Mouse (Mus musculus) forebrain, embryonic 14.5 days (tissue): ENCODE data around the gene Nup107. TPM values are rescaled to one million over a fixed set of nuclear protein-coding genes. Genes with fewer than 3 reads are reported as not detected.

Source experiments
- ATAC-seq: fragments of 200-750 bp; cut with Nextera tagmentation; 2 replicates; pipeline ENCODE4 v1.8.0; 2017; ENCODE audit warnings: mild to moderate bottlenecking, moderate library complexity
- DNase-seq: peaks from one replicate; pipeline ENCODE4 v3.0.0-alpha.2; 2015; ENCODE audit warnings: low spot score
- H3K27ac ChIP-seq: fragments of 300-500 bp; sonication (generic); 2 replicates; pipeline ENCODE4 v1.5.1; 2014; ENCODE audit warnings: low read depth, mild to moderate bottlenecking, control low read depth, low read length, moderate library complexity
- H3K27me3 ChIP-seq: fragments of 300-500 bp; sonication (generic); replicated peaks from 2 replicates; pipeline ENCODE4 v1.6.1; 2014; ENCODE audit warnings: low read length, control low read depth, mixed read lengths; ENCODE audit not compliant: control insufficient read depth, insufficient read depth
- H3K36me3 ChIP-seq: fragments of 300-500 bp; sonication (generic); 2 replicates; pipeline ENCODE4 v1.6.1; 2014; ENCODE audit warnings: low read length, control low read depth; ENCODE audit not compliant: control insufficient read depth, insufficient read depth
- H3K4me1 ChIP-seq: fragments of 300-500 bp; sonication (generic); 2 replicates; pipeline ENCODE4 v1.6.1; 2014; ENCODE audit warnings: antibody characterized with exemption, low read length, control low read depth; ENCODE audit not compliant: control insufficient read depth, insufficient read depth
- H3K4me2 ChIP-seq: fragments of 300-500 bp; sonication (generic); 2 replicates; pipeline ENCODE4 v1.6.1; 2014; ENCODE audit warnings: mild to moderate bottlenecking, control low read depth, low read length
- H3K4me3 ChIP-seq: fragments of 300-500 bp; sonication (generic); 2 replicates; pipeline ENCODE4 v1.5.1; 2014; ENCODE audit warnings: low read depth, low read length, control low read depth
- H3K9ac ChIP-seq: fragments of 300-500 bp; sonication (generic); 2 replicates; pipeline ENCODE4 v1.6.1; 2014; ENCODE audit warnings: mild to moderate bottlenecking, low read length, control low read depth, moderate library complexity
- H3K9me3 ChIP-seq: fragments of 300-500 bp; sonication (generic); replicated peaks from 2 replicates; pipeline ENCODE4 v1.6.1; 2016; ENCODE audit warnings: low read length, control low read depth, mixed read lengths; ENCODE audit not compliant: control insufficient read depth
- WGBS: fragments of 180-500 bp; shearing (Covaris S2); extraction: QIAGEN DNeasy Blood & Tissue Kit; methylation state at CpG from one replicate; pipeline ENCODE4 v1.1.7; 2014; 5-methylcytosine and 5-hydroxymethylcytosine counted together
- polyA plus RNA-seq: library from polyadenylated mRNA; unstranded; fragments of >200 nt; fragmentation: Nextera tagmentation; extraction: Ambion mirVana; gene quantifications from 2 replicates; pipeline ENCODE4 v1.2.1, GENCODE M21; 2014

The Nup107 gene
- polyA plus RNA-seq, 1 experiment from 2014 or later, result 68.7 TPM

- Histone ChIP-seq H3K4me1 (no peaks in the 10 kb centered on the region), H3K4me3 (no peak overlapping the region), H3K27me3 (no peaks in the 10 kb centered on the region), H3K27ac (no peak overlapping the region), H3K9me3 (no peaks in the 10 kb centered on the region), H3K4me2 (no peak overlapping the region), H3K9ac (no peak overlapping the region), H3K36me3 (peaks cover 31% of the 10 kb centered on the region)
- ATAC-seq, result no peak
- no peak for DNase-seq
- 96% methylated on average over 8 of the region's 8 CpGs for WGBS
Observed at GRCm38 (mm10) chr10:117811555-117811954, 19.1 kb upstream of the Nup107 start.

DNA sequence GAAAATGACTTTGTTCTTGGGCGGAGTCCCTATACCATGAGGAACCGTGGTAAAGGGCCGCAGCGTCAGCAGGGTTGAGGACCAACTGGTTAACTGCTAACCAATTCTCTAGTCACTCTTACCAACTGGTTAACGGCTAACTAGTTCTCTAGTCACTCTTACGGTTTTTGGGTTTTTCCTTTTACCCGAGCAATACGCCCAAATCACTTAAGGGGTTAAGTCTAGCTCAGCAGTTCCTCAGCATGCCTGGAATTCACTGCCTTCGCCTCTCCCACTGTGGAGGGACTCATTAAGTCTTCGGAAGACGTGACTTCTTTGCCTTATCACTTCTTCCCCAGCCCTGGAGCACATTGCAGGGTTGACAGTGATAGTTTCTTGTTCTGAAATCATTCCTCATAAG is 18.0 kb upstream of the Nup107 start:
- no peaks in the 10 kb centered on the region for H3K9me3 ChIP-seq
- no peaks in the 10 kb centered on the region for H3K27me3 ChIP-seq
- no peak for DNase-seq
- no peak overlapping the region for H3K9ac ChIP-seq
- no peak for ATAC-seq
- H3K36me3 ChIP-seq, result peaks cover 21% of the 10 kb centered on the region
- no peak overlapping the region for H3K4me2 ChIP-seq
- no peak overlapping the region for H3K4me3 ChIP-seq
- H3K27ac ChIP-seq, result no peak overlapping the region
- WGBS, result 81% methylated on average over 11 of the region's 11 CpGs
- H3K4me1 ChIP-seq, result no peaks in the 10 kb centered on the region

GRCm38 (mm10) chr10:117808068-117808467 is 15.6 kb upstream of the Nup107 start:
- ATAC-seq (no peak), DNase-seq (no peak)
- Histone ChIP-seq H3K9me3 (no peaks in the 10 kb centered on the region), H3K9ac (no peak overlapping the region), H3K4me2 (no peak overlapping the region), H3K27me3 (no peaks in the 10 kb centered on the region), H3K4me3 (no peak overlapping the region), H3K4me1 (no peaks in the 10 kb centered on the region), H3K36me3 (peaks cover 5% of the 10 kb centered on the region), H3K27ac (no peak overlapping the region)
- WGBS, result 90% methylated on average over 6 of the region's 6 CpGs

- ATAC-seq (no peak), DNase-seq (no peak)
- Histone ChIP-seq H3K4me1 (no peaks in the 10 kb centered on the region), H3K9ac (no peak overlapping the region), H3K27ac (no peak overlapping the region), H3K27me3 (no peaks in the 10 kb centered on the region), H3K36me3 (no peaks in the 10 kb centered on the region), H3K4me2 (no peak overlapping the region), H3K9me3 (no peaks in the 10 kb centered on the region), H3K4me3 (no peak overlapping the region)
- WGBS, result 59% methylated on average over 9 of the region's 9 CpGs
Observed at GRCm38 (mm10) chr10:117805919-117806318, 13.4 kb upstream of the Nup107 start.

DNA sequence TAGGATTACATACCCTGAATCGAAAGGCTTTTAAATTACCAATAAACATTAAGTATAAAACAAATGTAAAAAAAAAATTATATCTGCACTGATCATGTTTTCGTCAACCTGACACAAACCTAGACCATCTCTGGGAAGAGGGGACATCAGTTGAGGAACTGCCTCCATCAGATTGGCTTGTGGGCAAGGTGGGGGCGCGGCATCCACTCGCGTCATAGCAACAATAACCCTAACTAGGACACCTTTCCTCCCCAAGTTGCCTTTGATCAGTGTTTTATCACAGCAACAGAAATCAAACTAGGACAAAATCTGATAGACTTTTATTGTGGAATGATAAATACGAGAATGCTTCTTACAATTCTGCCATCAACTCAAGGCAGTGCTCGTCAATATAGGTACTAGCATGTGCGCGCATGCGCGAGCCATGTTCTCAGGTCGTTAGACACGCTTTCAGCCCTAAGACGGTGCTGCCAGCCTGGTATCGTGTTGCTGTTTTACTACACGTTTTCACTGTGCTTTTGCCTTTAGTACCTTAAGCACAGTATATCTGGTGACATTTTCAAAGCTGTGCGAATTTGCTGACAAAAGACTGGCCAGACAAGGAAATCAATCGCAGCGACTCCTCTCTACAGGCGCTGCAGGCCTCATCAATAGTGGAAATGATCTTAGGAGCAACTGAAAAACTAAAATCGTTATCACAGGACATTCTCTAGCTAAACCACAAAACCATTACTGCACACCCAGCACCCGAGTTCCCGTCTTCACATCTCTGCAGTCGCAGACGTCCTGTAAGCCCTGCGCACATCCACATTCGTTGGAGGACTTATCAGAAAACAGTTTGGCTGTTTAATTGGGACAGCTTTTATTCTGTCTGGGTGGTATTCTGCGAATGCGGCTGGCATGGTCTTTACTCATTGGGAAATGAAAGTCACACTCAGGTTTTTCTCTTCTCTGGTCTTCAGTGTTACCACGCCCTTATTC is 11.7 kb upstream of the Nup107 start:
- H3K27ac ChIP-seq, result no peak overlapping the region
- no peak overlapping the region for H3K4me2 ChIP-seq
- no peaks in the 10 kb centered on the region for H3K9me3 ChIP-seq
- H3K36me3 ChIP-seq, result no peaks in the 10 kb centered on the region
- H3K9ac ChIP-seq, result no peak overlapping the region
- WGBS, result 90% methylated on average over 31 of the region's 31 CpGs
- H3K4me3 ChIP-seq, result no peak overlapping the region
- ATAC-seq, result no peak
- H3K27me3 ChIP-seq, result no peaks in the 10 kb centered on the region
- H3K4me1 ChIP-seq, result no peaks in the 10 kb centered on the region
- DNase-seq, result no peak

DNA sequence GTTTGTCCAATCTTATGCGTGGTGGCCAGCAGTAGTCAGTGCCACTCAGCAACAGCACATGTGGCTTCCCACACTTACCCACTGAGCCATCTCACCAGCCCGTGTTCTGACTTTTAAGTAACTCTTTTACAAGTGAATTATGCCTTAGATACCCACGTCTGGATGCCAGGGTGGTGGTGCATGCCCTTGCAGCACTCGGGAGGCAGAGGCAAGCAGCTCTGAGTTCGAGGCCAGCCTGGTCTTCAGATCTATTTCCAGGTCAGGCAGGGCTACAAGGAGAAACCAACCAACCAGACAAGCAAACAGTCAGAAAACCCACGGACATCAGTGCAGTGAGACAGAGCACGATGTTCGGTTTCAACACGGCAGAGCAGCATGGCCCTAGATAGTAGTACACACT is 9.4 kb upstream of the Nup107 start:
- H3K4me2 ChIP-seq, result no peak overlapping the region
- no peak for ATAC-seq
- 94% methylated on average over 9 of the region's 9 CpGs for WGBS

DNA sequence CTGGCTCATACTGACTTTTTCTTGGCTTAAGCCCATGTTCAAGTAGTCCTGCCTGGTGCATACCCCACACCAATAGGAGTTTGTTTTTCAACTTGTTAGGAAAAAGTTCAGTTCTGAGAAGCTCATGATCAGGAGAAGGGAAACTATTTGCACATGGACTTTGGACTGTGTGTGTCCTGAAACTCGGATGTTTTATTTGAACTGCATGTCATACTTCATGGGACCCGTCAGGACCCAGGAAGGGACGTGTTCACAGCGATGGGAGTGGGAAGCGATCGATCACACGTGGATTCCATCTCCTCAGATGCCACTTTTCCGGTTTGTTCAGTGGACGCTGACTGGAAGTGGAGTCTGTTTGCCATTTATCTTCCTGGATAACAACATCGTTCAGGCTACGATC is 7.3 kb upstream of the Nup107 start:
- Histone ChIP-seq H3K9me3 (no peaks in the 10 kb centered on the region), H3K36me3 (no peaks in the 10 kb centered on the region), H3K27me3 (no peaks in the 10 kb centered on the region), H3K4me2 (no peak overlapping the region), H3K4me1 (no peaks in the 10 kb centered on the region), H3K9ac (no peak overlapping the region), H3K4me3 (no peak overlapping the region), H3K27ac (no peak overlapping the region)
- 92% methylated on average over 11 of the region's 11 CpGs for WGBS
- ATAC-seq (no peak), DNase-seq (no peak)

More for the DNA sequence above, 9.4 kb upstream of the Nup107 start:
- no peak for DNase-seq
- Histone ChIP-seq H3K9me3 (no peaks in the 10 kb centered on the region), H3K9ac (no peak overlapping the region), H3K4me1 (no peaks in the 10 kb centered on the region), H3K27me3 (no peaks in the 10 kb centered on the region), H3K36me3 (no peaks in the 10 kb centered on the region), H3K27ac (no peak overlapping the region), H3K4me3 (no peak overlapping the region)

DNA sequence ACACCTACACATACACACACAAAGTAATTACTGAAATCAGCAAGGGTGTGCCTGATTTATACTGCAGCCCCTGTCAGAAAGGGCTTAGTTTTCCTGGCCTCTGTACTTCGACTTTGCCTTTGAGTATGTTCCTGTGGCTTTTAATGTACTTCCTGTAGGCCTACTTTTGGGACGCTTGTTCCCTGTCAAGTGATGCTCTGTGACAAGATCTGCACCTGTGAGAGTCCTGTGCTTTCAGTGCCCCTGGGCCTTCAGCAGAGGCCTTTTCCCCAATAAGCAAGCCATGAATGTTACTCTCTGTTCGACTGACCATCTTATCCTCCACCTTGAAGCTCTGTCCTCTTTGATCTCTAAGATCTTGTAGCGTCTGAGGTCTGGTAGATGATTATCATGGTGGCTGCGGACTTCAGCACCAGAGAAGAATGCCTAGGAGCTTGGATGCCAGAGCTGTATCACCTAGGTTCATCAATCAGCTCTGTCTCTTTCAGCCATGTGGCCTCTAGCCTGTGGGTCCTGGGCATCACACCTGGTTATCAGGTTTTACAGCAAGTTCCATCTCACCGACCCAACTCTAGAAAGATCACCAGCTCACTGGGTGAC is 6.0 kb upstream of the Nup107 start:
- no peak overlapping the region for H3K27ac ChIP-seq
- H3K4me2 ChIP-seq, result no peak overlapping the region
- no peaks in the 10 kb centered on the region for H3K27me3 ChIP-seq
- DNase-seq, result no peak
- H3K4me3 ChIP-seq, result no peak overlapping the region
- H3K9me3 ChIP-seq, result no peaks in the 10 kb centered on the region
- ATAC-seq, result no peak
- no peaks in the 10 kb centered on the region for H3K4me1 ChIP-seq
- H3K36me3 ChIP-seq, result no peaks in the 10 kb centered on the region
- H3K9ac ChIP-seq, result no peak overlapping the region
- 85% methylated on average over 6 of the region's 6 CpGs for WGBS

DNA sequence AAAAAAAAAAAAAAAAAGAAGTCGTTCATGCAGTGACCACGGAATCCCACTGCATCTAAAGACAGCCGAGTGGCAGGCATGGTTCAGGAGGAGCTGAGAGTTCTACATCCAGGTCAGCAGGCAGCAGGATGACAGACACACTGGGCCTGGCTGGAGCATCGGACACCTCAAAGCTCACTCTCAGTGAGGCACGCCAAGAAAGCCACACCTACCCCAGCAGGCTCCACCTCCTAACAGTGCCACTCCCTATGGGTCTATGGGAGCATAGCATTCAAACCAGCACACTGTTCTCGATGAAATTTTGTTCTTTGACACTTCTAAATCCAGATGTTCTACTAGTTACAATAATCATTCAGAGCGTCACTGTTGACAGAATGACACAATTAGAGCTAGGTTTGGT is 5.2 kb upstream of the Nup107 start:
- no peaks in the 10 kb centered on the region for H3K27me3 ChIP-seq
- WGBS, result 76% methylated on average over 7 of the region's 7 CpGs
- no peak overlapping the region for H3K4me3 ChIP-seq
- no peak overlapping the region for H3K9ac ChIP-seq
- no peak for DNase-seq
- no peaks in the 10 kb centered on the region for H3K4me1 ChIP-seq
- H3K27ac ChIP-seq, result no peak overlapping the region
- no peaks in the 10 kb centered on the region for H3K9me3 ChIP-seq
- no peak overlapping the region for H3K4me2 ChIP-seq
- no peak for ATAC-seq
- no peaks in the 10 kb centered on the region for H3K36me3 ChIP-seq
